Mouse (Mus musculus): ENCODE measurements around the gene Psmd11.

DNA sequence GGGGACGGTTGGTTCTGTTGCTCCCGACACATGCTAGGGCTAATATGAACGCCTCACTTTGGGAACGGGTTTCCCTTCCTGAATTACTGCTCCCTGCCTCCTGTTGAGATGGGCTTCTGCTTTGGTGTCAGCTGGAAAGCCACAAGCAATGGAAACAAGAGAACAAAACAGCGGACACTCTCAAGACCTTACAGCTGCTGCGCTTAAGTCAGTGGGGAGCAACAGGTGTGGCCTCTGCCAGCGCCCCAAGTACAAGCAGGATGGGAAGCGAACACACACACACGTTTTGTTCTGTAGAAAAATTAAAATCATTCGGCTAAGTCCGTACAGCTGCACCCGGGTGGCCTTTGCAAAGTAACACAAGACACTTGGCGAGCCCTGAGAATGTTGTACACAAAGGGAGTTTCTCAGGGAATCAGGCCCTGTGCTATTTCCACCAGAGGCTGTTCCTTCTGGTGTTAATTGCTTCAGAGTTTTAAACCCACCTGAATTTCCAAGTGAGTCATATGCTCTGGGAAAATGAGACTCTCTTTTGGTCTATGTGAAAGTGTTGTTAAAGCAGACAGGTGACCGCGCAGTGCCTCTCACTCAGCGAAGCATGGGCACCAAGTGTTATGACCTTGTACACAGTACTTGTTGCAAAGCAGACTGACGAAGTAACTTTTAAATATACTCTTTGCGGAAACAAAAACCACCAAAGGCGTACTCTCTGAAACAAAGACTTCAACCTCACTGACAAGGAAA, 84.1 kb downstream of the Psmd11 start:
- no peak for TF ChIP-seq CTCF (IDR thresholded peaks at IDR 0.05; ENCODE audit: control insufficient read depth, insufficient read depth, low read length)
- no peak for TF ChIP-seq POLR2A (IDR thresholded peaks at IDR 0.05; ENCODE audit: borderline replicate concordance, control insufficient read depth, low read depth, low read length)

All from bone marrow, adult 2 months (tissue).